Mouse (Mus musculus) ES-E14 (cell line): Measurements from ENCODE around the gene Mllt3. TPM values are rescaled to one million over a fixed set of nuclear protein-coding genes. Genes with fewer than 3 reads are reported as not detected.

Experiments used
- DNase-seq: peaks from one replicate; pipeline ENCODE4 v3.0.0-alpha.2; 2013; ENCODE audit warnings: low read depth, low spot score
- H3K27ac ChIP-seq: 2 replicates; pipeline ENCODE4 v1.5.1; 2012; ENCODE audit warnings: low read depth, mild to moderate bottlenecking, low read length, moderate library complexity, mixed read lengths; ENCODE audit not compliant: poor library complexity, insufficient read depth, severe bottlenecking
- H3K36me3 ChIP-seq: 2 replicates; pipeline ENCODE4 v1.6.1; 2012; ENCODE audit warnings: mild to moderate bottlenecking, low read length, moderate library complexity, mixed read lengths; ENCODE audit not compliant: control insufficient read depth, poor library complexity, insufficient read depth, severe bottlenecking
- H3K4me1 ChIP-seq, 2 experiments: fragments of 150-350 bp in 1 of 2; sonication (generic) in 1 of 2; 2 replicates each; pipeline ENCODE4 v1.6.1; 2012; ENCODE audit warnings: low read length in 2 of 2, mild to moderate bottlenecking in 1 of 2, mixed read lengths in 1 of 2; ENCODE audit not compliant: control insufficient read depth in 2 of 2, insufficient read depth in 2 of 2, poor library complexity in 1 of 2
- H3K4me3 ChIP-seq, 2 experiments: fragments of 150-350 bp in 1 of 2; sonication (generic) in 1 of 2; 2 replicates each; pipeline ENCODE4 v1.5.1; 2012; ENCODE audit warnings: low read length in 2 of 2, low read depth in 1 of 2, mild to moderate bottlenecking in 1 of 2, mixed read lengths in 1 of 2; ENCODE audit not compliant: insufficient read depth in 1 of 2, poor library complexity in 1 of 2, severe bottlenecking in 1 of 2
- H3K9ac ChIP-seq: 2 replicates; pipeline ENCODE4 v1.6.1; 2012; ENCODE audit warnings: low read depth, mild to moderate bottlenecking, low read length, mixed read lengths; ENCODE audit not compliant: poor library complexity, insufficient read depth, severe bottlenecking
- H3K9me3 ChIP-seq: fragments of 150-350 bp; sonication (generic); 2 replicates; pipeline ENCODE4 v1.6.1; 2012; ENCODE audit warnings: low read depth, mild to moderate bottlenecking, low read length; ENCODE audit not compliant: control insufficient read depth, insufficient read depth
- CHD2 ChIP-seq: IDR thresholded peaks from 2 replicates; pipeline ENCODE4 v1.6.1; 2014; ENCODE audit warnings: mild to moderate bottlenecking, low read depth, low read length, inconsistent platforms
- HCFC1 ChIP-seq: IDR thresholded peaks from 2 replicates; pipeline ENCODE4 v1.6.1; 2012; ENCODE audit warnings: low read length, inconsistent platforms, borderline replicate concordance; ENCODE audit not compliant: insufficient read depth
- MAFK ChIP-seq: IDR thresholded peaks from 2 replicates; pipeline ENCODE4 v1.6.1; 2014; ENCODE audit warnings: mild to moderate bottlenecking, low read depth, low read length, inconsistent platforms; ENCODE audit not compliant: insufficient read depth
- ZC3H11A ChIP-seq: IDR thresholded peaks from 2 replicates; pipeline ENCODE4 v1.6.1; 2012; ENCODE audit warnings: low read depth, mild to moderate bottlenecking, inconsistent platforms, low read length, borderline replicate concordance
- ZNF384 ChIP-seq: IDR thresholded peaks from 2 replicates; pipeline ENCODE4 v1.6.1; 2012; ENCODE audit warnings: low read depth, low read length, inconsistent platforms
- in situ Hi-C, 2 experiments: fragments of 600-800 bp; cut with MboI; formaldehyde crosslinking; loops; one replicate each; pipeline ENCODE4 v1.15.1; 2025; ENCODE audit warnings: low sequenced_read_pairs in 2 of 2, inconsistent platforms in 1 of 2; ENCODE audit not compliant: unreplicated experiment in 2 of 2
- total RNA-seq: library from RNA; depleted of rRNA; stranded (reverse); fragments of 300-350 nt; gene quantifications from 2 replicates; pipeline ENCODE4 v1.2.3, GENCODE M21; 2012; rRNA removed

Mllt3 gene
- 10.0 and 11.1 TPM in 2 replicates for total RNA-seq

GRCm38 (mm10) chr4:88033216-88033653 is at the start of gene Mllt3:
Gene Mllt3 (minus strand): TSS chr4:88033364.
- Histone ChIP-seq H3K4me1 (no peaks in the 10 kb centered on the region), H3K4me3 (peak within 1 kb of the TSS; percentile 89 to 97), H3K36me3 (no peaks in the 10 kb centered on the region), H3K27ac (no peak within 1 kb of the TSS), H3K9me3 (no peaks in the 10 kb centered on the region), H3K9ac (peak within 1 kb of the TSS; percentile 72)
- DNase-seq: peak; percentile 86
- TF ChIP-seq ZC3H11A (no peak), ZNF384 (no peak), HCFC1 (no peak)
- in situ Hi-C loops: loop anchor here in 1 of 2 experiments (25.0 kb wide), 1 partner anchor 504 kb away; no protein-coding TSS in a partner anchor

DNA sequence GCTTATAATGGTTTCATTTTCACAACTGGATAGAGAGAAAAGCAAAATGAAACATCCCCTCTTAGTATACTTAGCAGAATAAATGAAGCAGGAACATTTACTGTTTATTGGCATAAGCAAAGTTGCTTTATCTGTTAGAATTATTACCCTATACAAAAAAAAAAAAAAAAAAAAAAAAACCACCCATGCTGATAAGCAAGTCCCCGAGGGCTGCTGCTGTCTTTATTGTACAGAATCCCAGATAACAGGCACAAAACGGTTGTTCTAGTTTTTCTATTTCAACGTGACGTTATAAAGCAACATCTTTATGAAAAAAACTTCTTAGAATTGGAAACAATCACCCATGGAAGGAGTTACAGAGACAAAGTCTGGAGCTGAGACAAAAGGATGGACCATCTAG is 49.2 kb upstream of the Mllt3 start:
- in situ Hi-C loops: no loop called here
- no peak overlapping the region for H3K27ac ChIP-seq
- DNase-seq: no peak
- H3K9me3 ChIP-seq: no peaks in the 10 kb centered on the region
- H3K36me3 ChIP-seq: no peaks in the 10 kb centered on the region
- TF ChIP-seq ZC3H11A (no peak), ZNF384 (no peak), MAFK (no peak), HCFC1 (no peak), CHD2 (no peak)
- no peak overlapping the region for H3K9ac ChIP-seq
- H3K4me3 ChIP-seq: no peak overlapping the region
- peaks cover 0 to 2% of the 10 kb centered on the region in 2 experiments; a peak in 1 of 4 replicates for H3K4me1 ChIP-seq

DNA sequence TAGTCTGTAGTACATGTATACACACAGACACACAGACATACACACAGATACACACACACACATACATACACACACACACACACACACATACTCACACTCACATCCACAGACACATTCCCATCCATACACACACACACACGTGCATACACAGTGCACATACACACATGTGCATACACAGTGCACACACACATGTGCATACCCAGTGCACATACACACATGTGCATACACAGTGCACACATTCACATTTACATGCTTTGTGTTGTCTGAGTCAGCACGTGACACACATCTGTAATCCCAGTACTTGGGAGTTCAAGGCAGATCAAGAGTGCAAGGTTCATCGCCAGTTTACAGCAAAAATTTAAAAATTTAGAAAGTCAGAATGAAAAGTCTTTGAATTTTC is 48.7 kb upstream of the Mllt3 start:
- Histone ChIP-seq H3K4me3 (no peak overlapping the region), H3K9ac (no peak overlapping the region), H3K36me3 (no peaks in the 10 kb centered on the region), H3K4me1 (peaks cover 0 to 2% of the 10 kb centered on the region in 2 experiments; a peak in 1 of 4 replicates), H3K27ac (no peak overlapping the region), H3K9me3 (no peaks in the 10 kb centered on the region)
- in situ Hi-C loops: no loop called here
- TF ChIP-seq HCFC1: no peak
- TF ChIP-seq CHD2: no peak
- no peak for TF ChIP-seq MAFK
- TF ChIP-seq ZNF384: no peak
- no peak for TF ChIP-seq ZC3H11A
- DNase-seq: no peak

- Histone ChIP-seq H3K9ac (no peak overlapping the region), H3K27ac (no peak overlapping the region), H3K9me3 (no peaks in the 10 kb centered on the region), H3K4me3 (no peak overlapping the region), H3K4me1 (peaks cover 0 to 2% of the 10 kb centered on the region in 2 experiments; a peak in 1 of 4 replicates), H3K36me3 (no peaks in the 10 kb centered on the region)
- TF ChIP-seq CHD2: no peak
- no peak for TF ChIP-seq ZNF384
- TF ChIP-seq MAFK: no peak
- TF ChIP-seq ZC3H11A: no peak
- TF ChIP-seq HCFC1: no peak
- no peak for DNase-seq
- in situ Hi-C loops: no loop called here
Measured at GRCm38 (mm10) chr4:88081417-88081816, 48.3 kb upstream of the Mllt3 start.

GRCm38 (mm10) chr4:88078983-88079382 is 45.8 kb upstream of the Mllt3 start:
- peaks cover 0 to 2% of the 10 kb centered on the region in 2 experiments; a peak in 1 of 4 replicates for H3K4me1 ChIP-seq
- in situ Hi-C loops: no loop called here
- TF ChIP-seq ZNF384: no peak
- TF ChIP-seq HCFC1: no peak
- TF ChIP-seq CHD2: no peak
- no peak for TF ChIP-seq ZC3H11A
- peak; percentile 69 for TF ChIP-seq MAFK
- no peaks in the 10 kb centered on the region for H3K9me3 ChIP-seq
- peak; percentile 26 for DNase-seq
- H3K9ac ChIP-seq: no peak overlapping the region
- no peak overlapping the region for H3K4me3 ChIP-seq
- no peak overlapping the region for H3K27ac ChIP-seq
- H3K36me3 ChIP-seq: no peaks in the 10 kb centered on the region
